Mouse (Mus musculus) brain, embryonic 14.5 days (tissue): ENCODE measurements around the gene Atxn2.

Experiments
- CTCF ChIP-seq: fragments of 200-500 bp; IDR thresholded peaks from 2 replicates; pipeline ENCODE4 v1.5.1; 2012; ENCODE audit warnings: inconsistent platforms, mild to moderate bottlenecking, moderate library complexity, borderline replicate concordance; ENCODE audit not compliant: insufficient read depth, insufficient read length; ENCODE audit errors: extremely low read depth
- POLR2A ChIP-seq: fragments of 200-500 bp; IDR thresholded peaks from 2 replicates; pipeline ENCODE4 v1.6.1; 2012; ENCODE audit warnings: mild to moderate bottlenecking, inconsistent platforms, borderline replicate concordance; ENCODE audit not compliant: poor library complexity, insufficient read depth, insufficient read length, severe bottlenecking; ENCODE audit errors: extremely low read depth

GRCm38 (mm10) chr5:121712934-121713538, 1.9 kb downstream of the Atxn2 start:
- TF ChIP-seq CTCF (no peak), POLR2A (no peak)
